In the genomic region with DNA sequence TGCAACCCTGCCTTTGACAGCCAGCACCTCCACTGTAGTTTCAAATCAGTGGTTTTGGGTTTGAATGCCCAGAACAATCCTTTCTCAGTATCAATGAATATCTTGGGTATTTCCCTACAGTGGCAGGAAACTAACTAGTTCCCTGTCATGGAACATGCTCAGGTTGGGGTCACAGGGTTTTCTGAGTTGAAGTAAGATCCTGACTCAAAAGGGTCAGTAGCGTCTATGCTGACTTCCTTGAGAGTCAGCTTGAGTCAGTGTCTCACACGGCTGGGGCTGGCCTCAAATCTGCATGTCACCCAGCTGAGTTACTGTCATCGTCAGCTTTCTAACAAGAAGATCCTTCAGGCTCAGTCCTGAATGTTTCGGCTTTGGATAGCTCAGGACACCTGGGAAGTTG, we compare ENCODE assay signal across 17 mouse cellular contexts. TPM values are rescaled to one million over a fixed set of nuclear protein-coding genes. Genes with fewer than 3 reads are reported as not detected.
A peak's percentile ranks its signal among the peaks of the same experiment; 100 is the strongest.
DNase-seq lines count a peak whose midpoint lies in the region; TF ChIP-seq lines count a peak whose summit lies in the region.
"Had no signal": no experiment of that assay in that cellular context is flagged by ENCODE, and none has a peak within 500 bp of the region (broad histone marks: within the 10 kb centered on the region; RNA-seq: fewer than 3 reads in every experiment).

No protein-coding gene starts in this region.

- TF ChIP-seq POLR2A in CH12.LX (IDR thresholded peaks at IDR 0.05; ENCODE audit: low read depth, low read length), result no peak

- peak overlapping the region; percentile 25 for H3K27ac ChIP-seq in CH12.LX (ENCODE audit: insufficient read depth, low read depth)

- no peak overlapping the region for H3K4me2 ChIP-seq in CH12.LX (ENCODE audit: insufficient read depth, low read depth, poor library complexity, severe bottlenecking)

- H3K4me1 ChIP-seq in CH12.LX (ENCODE audit: control insufficient read depth in 1 of 2, insufficient read depth in 2 of 2), result peaks cover 6 to 23% of the 10 kb centered on the region in 2 experiments

- dilution Hi-C loops in CH12.LX (cut with MboI; ENCODE audit: extremely low pct_ligation_motif_present, extremely low pct_unique_long_range_greater_than_20kb, low sequenced_read_pairs), result no loop called here

- H3K9ac ChIP-seq in CH12.LX (ENCODE audit: insufficient read depth, low read depth), result no peak overlapping the region

- TF ChIP-seq EP300 in CH12.LX (IDR thresholded peaks at IDR 0.05; ENCODE audit: low read length), result peak; percentile 41; the same call in 1 of the 2 replicates

- TF ChIP-seq CTCF in CH12.LX (conservative IDR thresholded peaks at IDR 0.05 in 1 of 2, IDR thresholded peaks at IDR 0.05 in 1 of 2; ENCODE audit: low read depth in 2 of 2, low read length in 2 of 2), result no peak

- DNase-seq in CH12.LX (ENCODE audit: extremely low read depth), result peak; percentile 82
- DNase-seq in left cerebral cortex, postnatal 36 days (ENCODE audit: low spot score in 2 of 2), result no peak
- DNase-seq: adrenal gland, adult 2 months; adrenal gland, adult 8-10 months; adrenal gland, postnatal 10 days; adrenal gland, postnatal 14 days; adrenal gland, postnatal 25 days; adrenal gland, postnatal 36 days; cerebellum, adult 11 months; cerebellum, adult 11-12 months; cerebellum, adult 18-20 months; cerebellum, adult 2 months; cerebellum, adult 8-10 months had no signal

- no peak overlapping the region for H3K4me3 ChIP-seq in CH12.LX (replicated peaks in 1 of 3; ENCODE audit: low read depth in 2 of 3, low read length in 2 of 3, poor library complexity in 1 of 3)

- H3K79me2 ChIP-seq in CH12.LX (replicated peaks; ENCODE audit: control insufficient read depth, extremely low read depth, insufficient read depth, poor library complexity, severe bottlenecking), result no peaks in the 10 kb centered on the region

- in situ Hi-C loops in CH12.LX (cut with MboI; ENCODE audit: low pct_ligation_motif_present, low pct_unique_long_range_greater_than_20kb, low sequenced_read_pairs), result loop anchor here (5.0 kb wide), 1 partner anchor 63 kb away; no protein-coding TSS in a partner anchor

- TF ChIP-seq RAD21 in CH12.LX (IDR thresholded peaks at IDR 0.05; ENCODE audit: low read depth, low read length), result no peak

- H3K9me3 ChIP-seq in CH12.LX (replicated peaks; ENCODE audit: low read length), result peaks cover 3% of the 10 kb centered on the region
- H3K9me3 ChIP-seq: G1E had no signal

- intact Hi-C loops in left cerebral cortex, postnatal 36 days (cut with DNase I), result no loop called here

- H3K27me3 ChIP-seq in CH12.LX (replicated peaks), result peaks cover 17% of the 10 kb centered on the region

- no peaks in the 10 kb centered on the region for H3K36me3 ChIP-seq in CH12.LX (replicated peaks in 1 of 2; ENCODE audit: control insufficient read depth in 1 of 2, insufficient read depth in 1 of 2, low read length in 1 of 2)
- H3K36me3 ChIP-seq: G1E had no signal

TF ChIP-seq in CH12.LX, 34 proteins besides CTCF, POLR2A, EP300 and RAD21:
- no peak for TF ChIP-seq SIN3A (IDR thresholded peaks at IDR 0.05; ENCODE audit: low read length)
- peak; percentile 87 for TF ChIP-seq ETS1 (conservative IDR thresholded peaks at IDR 0.05; ENCODE audit: low read depth, low read length)
- TF ChIP-seq KAT2A (IDR thresholded peaks at IDR 0.05; ENCODE audit: insufficient replicate concordance, low read length), result no peak
- TF ChIP-seq MAZ (IDR thresholded peaks at IDR 0.05; ENCODE audit: low read depth, low read length), result no peak
- no peak for TF ChIP-seq SMC3 (IDR thresholded peaks at IDR 0.05; ENCODE audit: low read depth, low read length)
- 0 out of 2 replicates have a peak, but pooled peaks have one; percentile 26 for TF ChIP-seq NRF1 (IDR thresholded peaks at IDR 0.05; ENCODE audit: low read depth, low read length)
- TF ChIP-seq TCF12 (IDR thresholded peaks at IDR 0.05; ENCODE audit: low read depth, low read length), result no peak
- TF ChIP-seq HCFC1 (IDR thresholded peaks at IDR 0.05; ENCODE audit: low read depth, low read length), result no peak
- no peak for TF ChIP-seq USF1 (IDR thresholded peaks at IDR 0.05; ENCODE audit: low read depth, low read length)
- TF ChIP-seq IRF4 (IDR thresholded peaks at IDR 0.05; ENCODE audit: low read depth, low read length), result peak; percentile 58
- TF ChIP-seq PAX5 (IDR thresholded peaks at IDR 0.05; ENCODE audit: low read length), result no peak
- TF ChIP-seq CHD1 (IDR thresholded peaks at IDR 0.05; ENCODE audit: low read depth, low read length), result no peak
- TF ChIP-seq BHLHE40 (IDR thresholded peaks at IDR 0.05; ENCODE audit: low read depth, low read length), result peak; percentile 47
- TF ChIP-seq NELFE (IDR thresholded peaks at IDR 0.05; ENCODE audit: low read depth, low read length), result no peak
- TF ChIP-seq USF2 (conservative IDR thresholded peaks at IDR 0.05; ENCODE audit: low read depth, low read length), result no peak
- no peak for TF ChIP-seq UBTF (IDR thresholded peaks at IDR 0.05; ENCODE audit: low read depth, low read length)
TF ChIP-seq in CH12.LX: peak in this region for 4.

RNA-seq across cellular contexts. Expression of a gene that starts 7.4 kb away (rescaled TPM):
- total RNA-seq in CH12.LX (2012; rRNA removed) (0.29 and 0.47 TPM in 2 replicates), CH12.LX (2014; rRNA removed) (not detected in 2 replicates)
- polyA plus RNA-seq in CH12.LX (2012; ENCODE audit: insufficient read length, low read depth), result 0.84 and 1.2 TPM in 2 replicates
- 10 to 100 TPM; 25.4 to 33.2 TPM for total RNA-seq in left cerebral cortex, postnatal 36 days (2021)
- polyA plus RNA-seq: activated CD4-positive, CD25-positive, alpha-beta regulatory T cell, adult 4 months; CD4-positive, CD25-positive, alpha-beta regulatory T cell, adult 4 months; G1E had no signal

RNA-seq across cellular contexts. Expression of a gene that starts 8.0 kb away (rescaled TPM):
- total RNA-seq in CH12.LX (2012; rRNA removed), result not detected in 2 replicates
- not detected in 2 replicates for total RNA-seq in CH12.LX (2014; rRNA removed)
- not detected in 2 replicates for polyA plus RNA-seq in CH12.LX (2012; ENCODE audit: insufficient read length, low read depth)
- 10 to 100 TPM; 18.6 to 30.8 TPM for total RNA-seq in left cerebral cortex, postnatal 36 days (2021)
- total RNA-seq: G1E, MEL had no signal
- polyA plus RNA-seq: activated CD4-positive, CD25-positive, alpha-beta regulatory T cell, adult 4 months; CD4-positive, CD25-positive, alpha-beta regulatory T cell, adult 4 months; G1E had no signal

RNA-seq across cellular contexts. Expression of a gene that starts 19.6 kb away (rescaled TPM):
- total RNA-seq in CH12.LX (2012; rRNA removed), result 1.1 and 1.4 TPM in 2 replicates
- 0.51 and 0.81 TPM in 2 replicates for total RNA-seq in CH12.LX (2014; rRNA removed)
- polyA plus RNA-seq in CH12.LX (2012; ENCODE audit: insufficient read length, low read depth), result 0.80 and 0.90 TPM in 2 replicates
- total RNA-seq in left cerebral cortex, postnatal 36 days (2021), result 100 to 1,000 TPM in 1 of 2 experiments, 10 to 100 TPM in 1; 94.2 to 105 TPM
- polyA plus RNA-seq: CD4-positive, CD25-positive, alpha-beta regulatory T cell, adult 4 months had no signal

RNA-seq across cellular contexts. Expression of a gene that starts 19.8 kb away (rescaled TPM):
- total RNA-seq in CH12.LX (2012; rRNA removed), result 30.4 and 32.6 TPM in 2 replicates
- total RNA-seq in CH12.LX (2014; rRNA removed), result 14.6 and 14.8 TPM in 2 replicates
- 17.5 and 20.6 TPM in 2 replicates for polyA plus RNA-seq in CH12.LX (2012; ENCODE audit: insufficient read length, low read depth)
- total RNA-seq in left cerebral cortex, postnatal 36 days (2021), result 10 to 100 TPM; 75.3 to 86.3 TPM

RNA-seq across cellular contexts. Expression of a gene that starts 22.4 kb away (rescaled TPM):
- total RNA-seq in CH12.LX (2012; rRNA removed), result 16.9 and 17.3 TPM in 2 replicates
- total RNA-seq in CH12.LX (2014; rRNA removed), result 11.6 and 16.0 TPM in 2 replicates
- polyA plus RNA-seq in CH12.LX (2012; ENCODE audit: insufficient read length, low read depth), result 36.9 and 38.5 TPM in 2 replicates
- 10 to 100 TPM; 29.2 to 38.0 TPM for total RNA-seq in left cerebral cortex, postnatal 36 days (2021)

Comparison
In these comparisons a context has a peak if more than half of its experiments do, and no peak if none do; other contexts are left out.
1. RNA of a gene that starts 7.4 kb away (total RNA-seq): 25.4 to 33.2 TPM in left cerebral cortex, postnatal 36 days; 0.29 to 0.47 TPM in CH12.LX; every median in the first group is over 10 times any median in the second.
2. RNA of a gene that starts 8.0 kb away (total RNA-seq): 18.6 to 30.8 TPM in left cerebral cortex, postnatal 36 days; not detected in CH12.LX; every median in the first group is over 10 times any median in the second.
3. RNA of a gene that starts 19.6 kb away (total RNA-seq): 94.2 to 105 TPM in left cerebral cortex, postnatal 36 days; 0.51 to 1.4 TPM in CH12.LX; every median in the first group is over 10 times any median in the second.